Mouse (Mus musculus) bone marrow macrophage, adult 2 months (primary cell): ENCODE data around the gene Ezr. TPM values are rescaled to one million over a fixed set of nuclear protein-coding genes. Genes with fewer than 3 reads are reported as not detected.

Source experiments
- H3K27ac ChIP-seq: 2 replicates; pipeline ENCODE4 v1.5.1; 2012; ENCODE audit warnings: low read depth, low read length; ENCODE audit not compliant: insufficient read depth
- H3K4me1 ChIP-seq: 2 replicates; pipeline ENCODE4 v1.6.1; 2012; ENCODE audit warnings: low read length; ENCODE audit not compliant: control insufficient read depth, insufficient read depth
- H3K4me3 ChIP-seq: 2 replicates; pipeline ENCODE4 v1.5.1; 2012; ENCODE audit warnings: mild to moderate bottlenecking, low read length, moderate library complexity; ENCODE audit not compliant: insufficient read depth
- CTCF ChIP-seq: IDR thresholded peaks from 2 replicates; pipeline ENCODE4 v1.5.1; 2012; ENCODE audit warnings: low read depth, mild to moderate bottlenecking, low read length, moderate library complexity
- POLR2A ChIP-seq: IDR thresholded peaks from 2 replicates; pipeline ENCODE4 v1.6.1; 2012; ENCODE audit warnings: mild to moderate bottlenecking, low read depth, low read length, borderline replicate concordance
- polyA plus RNA-seq: library from polyadenylated mRNA; stranded (reverse); fragments of >200 nt; gene quantifications from 2 replicates; pipeline ENCODE4 v1.2.4, GENCODE M21; 2012; ENCODE audit not compliant: missing spikeins, insufficient read depth, insufficient read length

Ezr gene
- polyA plus RNA-seq, 1 experiment: 19.4 TPM

DNA sequence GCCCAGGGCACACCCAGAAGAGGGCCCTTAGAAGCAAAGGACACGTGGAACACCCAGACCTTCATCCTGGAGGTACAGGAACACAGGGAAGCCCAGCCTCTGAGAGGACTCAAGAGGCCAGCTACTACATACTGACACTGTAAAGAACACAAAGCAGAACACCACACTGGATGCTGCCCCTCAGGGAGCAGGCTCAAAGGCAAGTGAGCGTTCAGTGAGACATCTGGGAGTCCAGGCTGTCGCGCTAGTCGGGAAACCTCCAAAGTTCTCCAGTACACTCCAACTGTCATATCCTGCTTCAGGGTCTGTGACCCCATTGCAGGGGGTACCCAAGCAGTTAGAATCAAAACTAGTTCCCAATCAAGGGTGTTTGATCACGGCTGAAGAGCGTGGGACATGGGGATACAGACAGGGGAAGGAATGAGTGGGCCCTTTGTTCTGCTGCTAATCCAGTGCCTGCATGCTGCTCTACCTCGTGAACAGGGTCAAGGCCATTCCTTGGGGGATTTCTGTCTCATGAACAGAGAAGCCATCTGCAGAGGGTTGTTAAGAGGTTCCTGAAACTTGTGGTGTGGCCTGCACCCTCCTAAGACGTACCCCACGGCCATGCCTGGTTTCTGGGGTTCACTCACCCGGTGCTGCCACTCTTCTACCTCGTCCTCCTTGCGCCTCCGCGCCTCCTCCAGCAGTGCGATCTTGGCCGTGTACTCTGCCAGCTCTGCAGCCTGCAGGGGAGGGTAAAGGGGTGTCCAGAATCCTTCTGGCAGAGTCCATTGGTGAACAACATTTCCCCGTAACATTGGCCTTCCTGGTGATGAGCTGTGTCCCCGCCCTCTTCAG lies 42.0 kb downstream of the Ezr start:
- TF ChIP-seq CTCF (no peak), POLR2A (no peak)
- peaks cover 18% of the 10 kb centered on the region for H3K4me1 ChIP-seq

DNA sequence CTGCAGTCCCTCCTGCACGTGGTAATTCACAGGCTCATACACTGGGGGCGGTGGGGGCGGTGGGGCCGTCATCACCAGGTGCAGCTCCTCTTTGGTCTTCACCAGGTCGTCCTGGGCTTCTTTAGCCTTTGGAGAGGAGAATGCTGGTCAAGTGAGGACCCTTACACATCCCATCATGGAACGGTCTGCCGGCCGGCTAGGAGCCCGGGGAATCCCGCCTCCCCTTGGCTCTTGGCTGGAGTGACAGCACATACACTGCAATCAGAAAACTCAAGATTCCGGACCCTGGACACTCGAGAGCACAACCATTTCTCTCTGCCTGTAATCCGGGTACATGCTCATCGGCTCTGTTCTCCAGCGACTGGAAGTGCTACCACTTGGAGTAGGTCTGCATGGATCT lies 42.8 kb downstream of the Ezr start:
- H3K27ac ChIP-seq: no peak overlapping the region
- TF ChIP-seq POLR2A (no peak), CTCF (no peak)
- no peak overlapping the region for H3K4me3 ChIP-seq
- peaks cover 18% of the 10 kb centered on the region for H3K4me1 ChIP-seq

More for the DNA sequence above, 42.0 kb downstream of the Ezr start:
- no peak overlapping the region for H3K27ac ChIP-seq
- no peak overlapping the region for H3K4me3 ChIP-seq

- TF ChIP-seq CTCF (no peak), POLR2A (no peak)
- peaks cover 18% of the 10 kb centered on the region for H3K4me1 ChIP-seq
- H3K27ac ChIP-seq: no peak overlapping the region
- no peak overlapping the region for H3K4me3 ChIP-seq
These were observed 43.3 kb downstream of the Ezr start for GRCm38 (mm10) chr17:6739266-6739665.

- peaks cover 18% of the 10 kb centered on the region for H3K4me1 ChIP-seq
- no peak overlapping the region for H3K27ac ChIP-seq
- TF ChIP-seq CTCF (no peak), POLR2A (no peak)
- H3K4me3 ChIP-seq: no peak overlapping the region
These were observed 43.7 kb downstream of the Ezr start for GRCm38 (mm10) chr17:6738836-6739235.

DNA sequence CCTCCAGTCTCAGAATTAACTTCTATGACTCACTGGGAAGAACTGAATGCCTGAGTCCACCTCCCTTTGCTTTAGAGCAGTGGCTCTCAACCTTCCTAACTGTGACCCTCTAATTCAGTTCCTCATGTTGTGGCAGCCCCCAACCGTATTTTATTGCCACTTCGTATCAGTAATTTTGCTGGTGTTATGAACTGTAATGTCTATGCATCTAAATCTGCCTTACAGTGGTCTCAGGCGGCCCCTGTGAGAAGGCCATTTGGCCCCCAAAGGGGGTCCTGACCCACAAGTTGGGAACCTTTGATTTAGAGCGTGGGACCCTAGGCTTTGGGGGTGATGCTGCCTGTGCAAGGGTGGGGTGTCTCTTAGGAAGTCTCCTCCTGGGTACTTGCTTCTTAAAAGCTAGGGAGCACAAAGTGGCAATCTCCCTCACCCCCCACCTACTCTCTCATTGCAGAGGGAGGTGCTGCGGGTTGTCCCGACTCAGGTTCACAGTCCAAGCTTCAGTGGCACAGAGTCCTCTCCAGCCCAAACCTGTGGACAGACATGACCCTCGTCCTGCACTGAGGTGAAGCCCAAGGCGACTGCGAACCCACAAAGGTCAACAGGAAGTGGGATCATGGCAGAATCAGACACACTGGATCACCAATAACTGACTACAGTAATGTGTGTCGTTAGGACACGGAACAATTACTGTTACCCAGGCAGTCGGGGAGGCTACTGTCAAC lies 45.1 kb downstream of the Ezr start:
- peaks cover 11% of the 10 kb centered on the region for H3K4me1 ChIP-seq
- H3K4me3 ChIP-seq: no peak overlapping the region
- no peak overlapping the region for H3K27ac ChIP-seq
- no peak for TF ChIP-seq POLR2A
- no peak for TF ChIP-seq CTCF

- no peak overlapping the region for H3K27ac ChIP-seq
- peaks cover 6% of the 10 kb centered on the region for H3K4me1 ChIP-seq
- no peak overlapping the region for H3K4me3 ChIP-seq
- no peak for TF ChIP-seq POLR2A
- TF ChIP-seq CTCF: no peak
These were observed 46.0 kb downstream of the Ezr start for GRCm38 (mm10) chr17:6736306-6737272.

DNA sequence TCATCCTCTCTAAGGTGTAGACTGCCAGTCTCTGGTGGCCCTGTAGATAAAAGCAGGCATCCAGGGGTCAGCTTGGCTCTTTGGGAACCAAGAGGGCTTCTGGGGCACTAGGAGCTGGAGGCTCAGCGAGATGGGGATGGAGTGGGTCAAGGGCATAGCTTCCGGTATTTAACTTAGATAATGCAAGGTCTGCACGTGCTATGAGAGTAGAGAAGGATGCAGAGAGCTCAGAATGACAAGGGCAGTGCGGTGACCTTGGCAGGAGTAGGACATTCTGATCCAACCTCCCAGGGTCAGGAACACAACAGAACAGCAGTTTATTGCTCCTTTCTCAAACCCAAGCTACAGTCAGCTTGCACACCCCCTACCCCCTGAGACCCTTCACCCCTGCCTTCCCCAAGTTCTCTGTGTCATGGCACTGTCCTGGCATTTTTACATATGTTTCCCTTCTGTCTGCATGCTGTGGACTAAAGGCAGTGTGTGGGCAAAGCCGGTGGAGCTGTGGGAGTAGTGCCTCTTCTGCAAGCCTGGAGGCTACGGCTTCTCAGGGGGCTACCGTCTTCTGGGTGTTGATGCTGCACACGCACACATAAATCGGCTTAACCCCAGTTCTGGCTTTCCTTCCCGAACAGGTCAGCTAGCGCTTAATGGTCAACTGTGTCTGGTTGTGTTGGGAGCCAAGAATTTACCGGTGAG lies 47.7 kb downstream of the Ezr start:
- Histone ChIP-seq H3K4me3 (no peak overlapping the region), H3K27ac (no peak overlapping the region), H3K4me1 (no peaks in the 10 kb centered on the region)
- TF ChIP-seq CTCF (no peak), POLR2A (no peak)

- Histone ChIP-seq H3K4me1 (no peaks in the 10 kb centered on the region; the same call in 1 of the 2 replicates), H3K27ac (no peak overlapping the region), H3K4me3 (no peak overlapping the region)
- no peak for TF ChIP-seq POLR2A
- no peak for TF ChIP-seq CTCF
These were observed 49.2 kb downstream of the Ezr start for GRCm38 (mm10) chr17:6733322-6733875.
